Mouse (Mus musculus) erythroblast, embryonic 14.5 days (primary cell): Measurements from ENCODE around the gene Igf2r. TPM values are rescaled to one million over a fixed set of nuclear protein-coding genes. Genes with fewer than 3 reads are reported as not detected.

ENCODE experiments used
- H3K27me3 ChIP-seq: 2 replicates; pipeline ENCODE4 v1.6.1; 2012; ENCODE audit warnings: inconsistent platforms; ENCODE audit not compliant: control insufficient read depth
- H3K36me3 ChIP-seq: 2 replicates; pipeline ENCODE4 v1.6.1; 2012; ENCODE audit warnings: mild to moderate bottlenecking, inconsistent platforms; ENCODE audit not compliant: control insufficient read depth
- H3K4me1 ChIP-seq: 2 replicates; pipeline ENCODE4 v1.6.1; 2012; ENCODE audit warnings: inconsistent platforms; ENCODE audit not compliant: control insufficient read depth
- H3K4me3 ChIP-seq: replicated peaks from 2 replicates; pipeline ENCODE3; 2012; ENCODE audit warnings: moderate library complexity, mild to moderate bottlenecking, inconsistent platforms
- H3K9me3 ChIP-seq: 2 replicates; pipeline ENCODE4 v1.6.1; 2012; ENCODE audit warnings: low read length, inconsistent platforms, mixed read lengths; ENCODE audit not compliant: control insufficient read depth
- GATA1 ChIP-seq: IDR thresholded peaks from 2 replicates; pipeline ENCODE4 v1.6.1; 2012; ENCODE audit warnings: low read length, inconsistent platforms, mixed read lengths
- TAL1 ChIP-seq: IDR thresholded peaks from 3 replicates; pipeline ENCODE4 v1.6.1; 2012; ENCODE audit warnings: low read length, inconsistent platforms, mixed read lengths
- polyA plus RNA-seq: library from polyadenylated mRNA; stranded (reverse); fragments of >175 nt; gene quantifications from 2 replicates; pipeline ENCODE4 v1.2.3, GENCODE M21; 2012

Igf2r gene
- polyA plus RNA-seq, 1 experiment = 0.26 TPM

- Histone ChIP-seq H3K4me3 (no peak overlapping the region), H3K4me1 (peaks cover 17% of the 10 kb centered on the region), H3K36me3 (peaks cover 12% of the 10 kb centered on the region), H3K27me3 (no peaks in the 10 kb centered on the region), H3K9me3 (peaks cover 8% of the 10 kb centered on the region)
- no peak for TF ChIP-seq TAL1
- TF ChIP-seq GATA1 = no peak
Observed at GRCm38 (mm10) chr17:12767294-12767852, 2.1 kb downstream of the Igf2r start.

GRCm38 (mm10) chr17:12763412-12763811 is 6.1 kb downstream of the Igf2r start:
- TF ChIP-seq GATA1 (no peak), TAL1 (no peak)
- Histone ChIP-seq H3K27me3 (no peaks in the 10 kb centered on the region), H3K36me3 (peaks cover 14% of the 10 kb centered on the region), H3K9me3 (no peaks in the 10 kb centered on the region), H3K4me3 (no peak overlapping the region), H3K4me1 (peaks cover 5% of the 10 kb centered on the region)

- peaks cover 15% of the 10 kb centered on the region for H3K36me3 ChIP-seq
- H3K4me3 ChIP-seq = no peak overlapping the region
- no peak for TF ChIP-seq GATA1
- TF ChIP-seq TAL1 = no peak
- H3K4me1 ChIP-seq = peaks cover 7% of the 10 kb centered on the region
- H3K27me3 ChIP-seq = no peaks in the 10 kb centered on the region
- H3K9me3 ChIP-seq = no peaks in the 10 kb centered on the region
Observed at GRCm38 (mm10) chr17:12760355-12761146, 8.9 kb downstream of the Igf2r start.

- no peak overlapping the region for H3K4me3 ChIP-seq
- H3K27me3 ChIP-seq = no peaks in the 10 kb centered on the region
- peaks cover 17% of the 10 kb centered on the region for H3K36me3 ChIP-seq
- peaks cover 14% of the 10 kb centered on the region for H3K4me1 ChIP-seq
- no peaks in the 10 kb centered on the region for H3K9me3 ChIP-seq
- TF ChIP-seq TAL1 (no peak), GATA1 (no peak)
Observed at GRCm38 (mm10) chr17:12759646-12760074, 9.8 kb downstream of the Igf2r start.

- Histone ChIP-seq H3K36me3 (peaks cover 14% of the 10 kb centered on the region), H3K4me1 (peaks cover 14% of the 10 kb centered on the region)
- TF ChIP-seq GATA1 (no peak), TAL1 (no peak)
Observed at GRCm38 (mm10) chr17:12758701-12759455, 10.6 kb downstream of the Igf2r start.

GRCm38 (mm10) chr17:12757990-12758389 is 11.5 kb downstream of the Igf2r start:
- no peaks in the 10 kb centered on the region for H3K9me3 ChIP-seq
- H3K27me3 ChIP-seq = no peaks in the 10 kb centered on the region
- no peak overlapping the region for H3K4me3 ChIP-seq
- peaks cover 14% of the 10 kb centered on the region for H3K36me3 ChIP-seq
- peaks cover 15% of the 10 kb centered on the region for H3K4me1 ChIP-seq
- no peak for TF ChIP-seq GATA1
- TF ChIP-seq TAL1 = no peak

More at GRCm38 (mm10) chr17:12758701-12759455, 10.6 kb downstream of the Igf2r start:
- H3K27me3 ChIP-seq = no peaks in the 10 kb centered on the region
- no peaks in the 10 kb centered on the region for H3K9me3 ChIP-seq
- H3K4me3 ChIP-seq = no peak overlapping the region

GRCm38 (mm10) chr17:12757161-12757560 is 12.3 kb downstream of the Igf2r start:
- peaks cover 22% of the 10 kb centered on the region for H3K4me1 ChIP-seq

GRCm38 (mm10) chr17:12755951-12756350 is 13.5 kb downstream of the Igf2r start:
- no peaks in the 10 kb centered on the region for H3K27me3 ChIP-seq
- no peaks in the 10 kb centered on the region for H3K9me3 ChIP-seq
- peaks cover 15% of the 10 kb centered on the region for H3K36me3 ChIP-seq
- H3K4me1 ChIP-seq = peaks cover 16% of the 10 kb centered on the region
- no peak overlapping the region for H3K4me3 ChIP-seq
- TF ChIP-seq GATA1 = no peak
- no peak for TF ChIP-seq TAL1

More at GRCm38 (mm10) chr17:12757161-12757560, 12.3 kb downstream of the Igf2r start:
- H3K27me3 ChIP-seq = no peaks in the 10 kb centered on the region
- H3K4me3 ChIP-seq = no peak overlapping the region
- TF ChIP-seq TAL1 (no peak), GATA1 (no peak)
- no peaks in the 10 kb centered on the region for H3K9me3 ChIP-seq
- H3K36me3 ChIP-seq = peaks cover 14% of the 10 kb centered on the region

GRCm38 (mm10) chr17:12755146-12755545 is 14.3 kb downstream of the Igf2r start:
- Histone ChIP-seq H3K9me3 (no peaks in the 10 kb centered on the region), H3K27me3 (no peaks in the 10 kb centered on the region), H3K4me3 (no peak overlapping the region), H3K36me3 (peaks cover 17% of the 10 kb centered on the region), H3K4me1 (peaks cover 16% of the 10 kb centered on the region)
- TF ChIP-seq TAL1 (no peak), GATA1 (no peak)
